Mouse (Mus musculus) stomach, postnatal 0 days (tissue): ENCODE measurements at regions not wholly inside any gene's neighbourhood (a gene's known extent, or its start where the extent isn't known, plus 50 kb on each side); places are given as distances from the start of the nearest gene placed in this dataset.

ENCODE experiments used
- CTCF ChIP-seq: IDR thresholded peaks from 2 replicates; pipeline ENCODE4 v1.5.1; 2016; ENCODE audit warnings: antibody characterized with exemption, low read depth, mild to moderate bottlenecking, moderate library complexity
- EP300 ChIP-seq: optimal IDR thresholded peaks from 2 replicates; pipeline ENCODE3; 2016; ENCODE audit warnings: antibody characterized with exemption

DNA sequence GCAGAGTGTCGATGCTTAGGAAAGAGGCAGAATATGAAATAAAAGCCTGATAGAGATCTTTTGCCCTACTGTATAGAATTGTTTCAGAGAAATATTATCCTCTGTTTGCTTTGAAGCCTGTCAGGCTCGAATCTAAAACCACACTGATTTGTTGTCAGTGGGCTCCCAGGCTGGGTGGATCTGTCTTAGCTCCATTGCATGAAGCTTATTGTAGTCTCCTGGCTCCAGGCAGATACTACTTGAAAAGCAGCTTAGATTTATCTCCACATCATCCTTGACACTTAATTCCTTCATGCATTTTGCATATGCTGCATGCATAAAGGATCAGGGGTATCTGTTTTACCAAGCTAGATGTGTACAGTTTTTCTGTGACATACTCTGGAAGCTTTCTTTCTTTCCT, 297.4 kb downstream of the Fam198b start:
- TF ChIP-seq CTCF: no peak
- TF ChIP-seq EP300: no peak
